Mouse (Mus musculus) stomach, postnatal 0 days (tissue): ENCODE results near the gene Sh2d6. TPM values are rescaled to one million over a fixed set of nuclear protein-coding genes. Genes with fewer than 3 reads are reported as not detected.
"Not testable (repeated sequence)": the region's sequence is repeated elsewhere in the genome, so short reads cannot be mapped to it uniquely, and the experiment has no call there.

Experiments
- ATAC-seq: fragments of 200-750 bp; cut with Nextera tagmentation; 2 replicates; pipeline ENCODE4 v1.8.0; 2017; ENCODE audit not compliant: low FRiP score, low TSS enrichment
- DNase-seq: peaks from one replicate; pipeline ENCODE4 v3.0.0-alpha.2; 2016; ENCODE audit warnings: low spot score
- H3K27ac ChIP-seq: fragments of 300-500 bp; sonication (generic); replicated peaks from 2 replicates; pipeline ENCODE4 v1.5.1; 2014; ENCODE audit warnings: mild to moderate bottlenecking, control low read depth
- H3K27me3 ChIP-seq: fragments of 300-500 bp; sonication (generic); 2 replicates; pipeline ENCODE4 v1.6.1; 2014; ENCODE audit warnings: low read length; ENCODE audit not compliant: control insufficient read depth, insufficient read depth
- H3K36me3 ChIP-seq: fragments of 300-500 bp; sonication (generic); 2 replicates; pipeline ENCODE4 v1.6.1; 2014; ENCODE audit warnings: low read length, mixed read lengths; ENCODE audit not compliant: control insufficient read depth, insufficient read depth
- H3K4me1 ChIP-seq: fragments of 300-500 bp; sonication (generic); replicated peaks from 2 replicates; pipeline ENCODE4 v1.6.1; 2014; ENCODE audit warnings: antibody characterized with exemption; ENCODE audit not compliant: control insufficient read depth, insufficient read depth
- H3K4me2 ChIP-seq: fragments of 300-500 bp; sonication (generic); replicated peaks from 2 replicates; pipeline ENCODE4 v1.6.1; 2014; ENCODE audit warnings: low read depth, mild to moderate bottlenecking, control low read depth, moderate library complexity
- H3K4me3 ChIP-seq: fragments of 300-500 bp; sonication (generic); 2 replicates; pipeline ENCODE4 v1.5.1; 2014; ENCODE audit warnings: low read depth, low read length, control low read depth
- H3K9ac ChIP-seq: fragments of 300-500 bp; sonication (generic); 2 replicates; pipeline ENCODE4 v1.6.1; 2014; ENCODE audit warnings: mild to moderate bottlenecking, low read length, control low read depth, mixed read lengths
- H3K9me3 ChIP-seq: fragments of 300-500 bp; sonication (generic); 2 replicates; pipeline ENCODE4 v1.6.1; 2016; ENCODE audit warnings: low read length; ENCODE audit not compliant: control insufficient read depth
- CTCF ChIP-seq: IDR thresholded peaks from 2 replicates; pipeline ENCODE4 v1.5.1; 2016; ENCODE audit warnings: antibody characterized with exemption, low read depth, mild to moderate bottlenecking, moderate library complexity
- EP300 ChIP-seq: optimal IDR thresholded peaks from 2 replicates; pipeline ENCODE3; 2016; ENCODE audit warnings: antibody characterized with exemption
- WGBS: fragments of 180-500 bp; shearing (Covaris S2); extraction: QIAGEN DNeasy Blood & Tissue Kit; methylation state at CpG from one replicate; pipeline ENCODE4 v1.1.7; 2014; 5-methylcytosine and 5-hydroxymethylcytosine counted together
- polyA plus RNA-seq: library from polyadenylated mRNA; unstranded; fragments of >200 nt; fragmentation: Nextera tagmentation; extraction: Ambion mirVana; gene quantifications from 2 replicates; pipeline ENCODE4 v1.2.1, GENCODE M21; 2015

Gene Sh2d6
- polyA plus RNA-seq, 1 experiment from 2014 or later, result 0.21 TPM

GRCm38 (mm10) chr6:72479645-72480421 lies 41.7 kb downstream of the Sh2d6 start:
- no peaks in the 10 kb centered on the region for H3K36me3 ChIP-seq
- H3K4me3 ChIP-seq, result no peak overlapping the region
- no peaks in the 10 kb centered on the region for H3K4me1 ChIP-seq
- TF ChIP-seq EP300 (no peak), CTCF (no peak)
- H3K9ac ChIP-seq, result no peak overlapping the region
- no peaks in the 10 kb centered on the region for H3K27me3 ChIP-seq
- ATAC-seq (no peak), DNase-seq (no peak)
- no peak overlapping the region for H3K27ac ChIP-seq
- H3K9me3 ChIP-seq, result no peaks in the 10 kb centered on the region
- WGBS, result 78% methylated on average over 12 of the region's 12 CpGs
- no peak overlapping the region for H3K4me2 ChIP-seq

GRCm38 (mm10) chr6:72478691-72479090 lies 42.8 kb downstream of the Sh2d6 start:
- not testable (repeated sequence) for H3K9ac ChIP-seq, H3K9me3 ChIP-seq, H3K4me2 ChIP-seq, H3K36me3 ChIP-seq, H3K4me1 ChIP-seq, H3K27me3 ChIP-seq, H3K27ac ChIP-seq, DNase-seq, ATAC-seq, H3K4me3 ChIP-seq
- 84% methylated on average over 3 of the region's 3 CpGs for WGBS

- no peak for ATAC-seq
- no peaks in the 10 kb centered on the region for H3K36me3 ChIP-seq
- WGBS, result 76% methylated on average over 3 of the region's 3 CpGs
Observed at GRCm38 (mm10) chr6:72477621-72478020, 43.9 kb downstream of the Sh2d6 start.

GRCm38 (mm10) chr6:72476836-72477235 lies 44.7 kb downstream of the Sh2d6 start:
- no peak overlapping the region for H3K9ac ChIP-seq
- no peak overlapping the region for H3K27ac ChIP-seq
- no peaks in the 10 kb centered on the region for H3K27me3 ChIP-seq
- H3K4me2 ChIP-seq, result no peak overlapping the region
- no peak overlapping the region for H3K4me3 ChIP-seq
- DNase-seq (no peak), ATAC-seq (no peak)
- no peaks in the 10 kb centered on the region for H3K36me3 ChIP-seq
- no peak for TF ChIP-seq CTCF
- no peak for TF ChIP-seq EP300
- no peaks in the 10 kb centered on the region for H3K4me1 ChIP-seq
- no peaks in the 10 kb centered on the region for H3K9me3 ChIP-seq
- WGBS, result 85% methylated on average over 5 of the region's 5 CpGs

More at GRCm38 (mm10) chr6:72477621-72478020, 43.9 kb downstream of the Sh2d6 start:
- TF ChIP-seq CTCF, result no peak
- TF ChIP-seq EP300, result no peak
- H3K4me3 ChIP-seq, result no peak overlapping the region
- DNase-seq, result no peak
- no peaks in the 10 kb centered on the region for H3K27me3 ChIP-seq
- no peaks in the 10 kb centered on the region for H3K4me1 ChIP-seq
- no peaks in the 10 kb centered on the region for H3K9me3 ChIP-seq
- H3K9ac ChIP-seq, result no peak overlapping the region
- H3K27ac ChIP-seq, result no peak overlapping the region
- no peak overlapping the region for H3K4me2 ChIP-seq

- no peak for ATAC-seq
- Histone ChIP-seq H3K36me3 (no peaks in the 10 kb centered on the region), H3K4me2 (no peak overlapping the region), H3K9ac (no peak overlapping the region), H3K4me3 (no peak overlapping the region), H3K4me1 (no peaks in the 10 kb centered on the region), H3K27me3 (no peaks in the 10 kb centered on the region), H3K27ac (no peak overlapping the region), H3K9me3 (no peaks in the 10 kb centered on the region)
- DNase-seq, result no peak
- TF ChIP-seq CTCF (no peak), EP300 (no peak)
- WGBS, result 77% methylated on average over 4 of the region's 4 CpGs
Observed at GRCm38 (mm10) chr6:72475221-72475985, 46.1 kb downstream of the Sh2d6 start.
